Mouse (Mus musculus): ENCODE measurements at regions not wholly inside any gene's neighbourhood (a gene's known extent, or its start where the extent isn't known, plus 50 kb on each side); places are given as distances from the start of the nearest gene placed in this dataset.

DNA sequence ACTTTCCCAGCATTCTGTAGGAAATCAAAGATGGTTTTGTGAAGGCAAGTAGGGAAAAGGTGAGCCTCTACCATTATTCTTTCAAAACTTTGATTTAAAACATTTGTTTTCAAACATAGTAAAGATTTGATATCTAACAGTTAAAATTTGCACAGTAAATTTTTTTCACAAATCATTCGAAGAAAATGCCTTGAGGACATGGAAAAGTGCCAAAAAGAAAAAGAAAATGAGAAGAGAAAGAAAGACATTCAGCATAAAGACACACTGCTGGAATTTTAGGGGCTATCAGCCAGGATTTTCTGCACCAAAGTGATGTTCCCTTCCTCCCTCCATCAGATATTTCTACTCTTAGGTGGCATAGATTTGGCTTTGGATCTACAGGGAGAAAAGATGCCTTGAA is 90.2 kb downstream of the Rdh14 start:
- H3ac ChIP-seq (ENCODE audit: control insufficient read depth, insufficient read length, low read depth) = no peak overlapping the region
- TF ChIP-seq MYOG (IDR thresholded peaks at IDR 0.05; ENCODE audit: control insufficient read depth, extremely low read depth, insufficient read length) (no peak), USF1 (IDR thresholded peaks at IDR 0.05; ENCODE audit: low read depth) (no peak), CEBPB (IDR thresholded peaks at IDR 0.05; ENCODE audit: low read depth) (no peak), CTCF (IDR thresholded peaks at IDR 0.05; ENCODE audit: control insufficient read depth, insufficient read depth, insufficient read length) (no peak), FOSL1 (IDR thresholded peaks at IDR 0.05; ENCODE audit: insufficient read depth, low read length, poor library complexity, severe bottlenecking) (no peak), MYOD1 (IDR thresholded peaks at IDR 0.05; ENCODE audit: control insufficient read depth, insufficient read length, low read depth) (no peak), MAX (IDR thresholded peaks at IDR 0.05) (no peak)
- H3K36me3 ChIP-seq (ENCODE audit: control insufficient read depth, insufficient read depth) = no peaks in the 10 kb centered on the region
- no peaks in the 10 kb centered on the region for H3K79me3 ChIP-seq (ENCODE audit: low read depth)
- H3K27me3 ChIP-seq (ENCODE audit: control insufficient read depth, insufficient read depth, insufficient read length) = no peaks in the 10 kb centered on the region
- no peaks in the 10 kb centered on the region for H3K79me2 ChIP-seq (ENCODE audit: control insufficient read depth, insufficient read depth)
- H3K4me3 ChIP-seq (ENCODE audit: insufficient read depth, poor library complexity, severe bottlenecking) = no peak overlapping the region

DNA sequence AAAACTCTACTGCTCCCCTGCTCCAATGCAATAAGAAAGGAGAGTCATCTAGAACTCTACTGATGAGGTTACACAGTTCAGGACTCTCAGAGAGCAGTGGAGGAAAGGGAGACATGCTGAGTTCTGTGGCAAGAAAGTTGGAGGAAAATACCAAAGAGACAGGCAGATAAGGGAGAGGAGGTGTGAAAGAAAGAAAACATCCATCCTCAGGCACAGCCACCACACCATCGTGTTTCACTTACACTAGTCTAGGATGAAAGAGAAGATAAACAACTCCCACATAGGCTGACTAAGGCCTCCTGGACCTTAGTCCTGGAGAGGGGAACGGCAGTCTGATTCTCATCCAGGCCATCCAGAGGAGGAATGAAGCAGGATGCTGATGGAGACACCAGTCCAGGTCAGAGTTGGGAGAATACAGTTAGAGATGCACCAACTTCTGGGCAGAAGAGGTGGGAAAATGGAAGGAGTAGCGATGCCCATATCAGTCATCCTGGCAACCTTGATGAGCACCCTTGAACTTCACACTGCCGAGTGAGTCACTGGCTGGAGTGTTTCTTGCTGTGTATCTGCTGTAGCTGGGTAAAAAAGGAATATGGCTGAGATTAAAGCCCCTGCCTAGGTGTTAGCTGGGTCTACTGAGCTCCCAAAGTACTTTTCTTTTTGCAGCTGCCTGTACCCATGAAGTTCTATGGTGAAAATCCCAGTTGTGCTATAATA is 91.9 kb downstream of the Rdh14 start:
- H3K4me3 ChIP-seq (ENCODE audit: insufficient read depth, poor library complexity, severe bottlenecking) = no peak overlapping the region
- H3K36me3 ChIP-seq (ENCODE audit: control insufficient read depth, insufficient read depth) = no peaks in the 10 kb centered on the region

DNA sequence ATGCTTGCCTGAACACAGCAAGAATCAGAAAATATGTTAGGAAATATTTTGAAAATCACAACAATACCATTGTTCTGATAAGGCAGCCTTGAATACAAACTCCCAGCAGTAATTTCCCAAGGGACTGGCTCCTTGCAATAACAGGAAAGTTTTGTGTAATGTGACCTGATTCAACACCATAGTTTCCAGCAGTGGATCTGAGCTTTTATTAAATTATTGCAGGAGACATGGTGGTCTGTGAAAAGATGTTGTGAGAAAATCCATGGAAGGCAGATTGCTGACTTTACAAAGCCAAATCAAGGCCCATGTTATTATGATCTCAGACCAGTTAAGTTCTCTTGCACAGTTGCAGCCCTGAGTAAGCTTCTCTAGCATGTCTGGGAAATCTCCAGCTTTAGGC is 116.1 kb downstream of the Rdh14 start:
- no peaks in the 10 kb centered on the region for H3K36me3 ChIP-seq (ENCODE audit: control insufficient read depth, insufficient read depth)
- TF ChIP-seq MAX (IDR thresholded peaks at IDR 0.05) = no peak
- TF ChIP-seq CEBPB (IDR thresholded peaks at IDR 0.05; ENCODE audit: low read depth) = no peak
- TF ChIP-seq USF1 (IDR thresholded peaks at IDR 0.05; ENCODE audit: low read depth) = no peak
- no peak for TF ChIP-seq MYOG (IDR thresholded peaks at IDR 0.05; ENCODE audit: control insufficient read depth, extremely low read depth, insufficient read length)
- TF ChIP-seq CTCF (IDR thresholded peaks at IDR 0.05; ENCODE audit: control insufficient read depth, insufficient read depth, insufficient read length) = no peak
- TF ChIP-seq MYOD1 (IDR thresholded peaks at IDR 0.05; ENCODE audit: control insufficient read depth, insufficient read length, low read depth) = no peak
- TF ChIP-seq FOSL1 (IDR thresholded peaks at IDR 0.05; ENCODE audit: insufficient read depth, low read length, poor library complexity, severe bottlenecking) = no peak
- H3K27me3 ChIP-seq (ENCODE audit: control insufficient read depth, insufficient read depth, insufficient read length) = no peaks in the 10 kb centered on the region
- no peaks in the 10 kb centered on the region for H3K79me2 ChIP-seq (ENCODE audit: control insufficient read depth, insufficient read depth)
- H3ac ChIP-seq (ENCODE audit: control insufficient read depth, insufficient read length, low read depth) = no peak overlapping the region
- no peak overlapping the region for H3K4me3 ChIP-seq (ENCODE audit: insufficient read depth, poor library complexity, severe bottlenecking)
- H3K79me3 ChIP-seq (ENCODE audit: low read depth) = no peaks in the 10 kb centered on the region

More for the DNA sequence above, 91.9 kb downstream of the Rdh14 start:
- Histone ChIP-seq H3K79me3 (ENCODE audit: low read depth) (no peaks in the 10 kb centered on the region), H3K79me2 (ENCODE audit: control insufficient read depth, insufficient read depth) (no peaks in the 10 kb centered on the region), H3K27me3 (ENCODE audit: control insufficient read depth, insufficient read depth, insufficient read length) (no peaks in the 10 kb centered on the region), H3ac (ENCODE audit: control insufficient read depth, insufficient read length, low read depth) (no peak overlapping the region)
- no peak for TF ChIP-seq MYOG (IDR thresholded peaks at IDR 0.05; ENCODE audit: control insufficient read depth, extremely low read depth, insufficient read length)
- TF ChIP-seq CTCF (IDR thresholded peaks at IDR 0.05; ENCODE audit: control insufficient read depth, insufficient read depth, insufficient read length) = no peak
- no peak for TF ChIP-seq USF1 (IDR thresholded peaks at IDR 0.05; ENCODE audit: low read depth)
- no peak for TF ChIP-seq FOSL1 (IDR thresholded peaks at IDR 0.05; ENCODE audit: insufficient read depth, low read length, poor library complexity, severe bottlenecking)
- TF ChIP-seq MYOD1 (IDR thresholded peaks at IDR 0.05; ENCODE audit: control insufficient read depth, insufficient read length, low read depth) = no peak
- TF ChIP-seq CEBPB (IDR thresholded peaks at IDR 0.05; ENCODE audit: low read depth) = no peak
- TF ChIP-seq MAX (IDR thresholded peaks at IDR 0.05) = no peak

DNA sequence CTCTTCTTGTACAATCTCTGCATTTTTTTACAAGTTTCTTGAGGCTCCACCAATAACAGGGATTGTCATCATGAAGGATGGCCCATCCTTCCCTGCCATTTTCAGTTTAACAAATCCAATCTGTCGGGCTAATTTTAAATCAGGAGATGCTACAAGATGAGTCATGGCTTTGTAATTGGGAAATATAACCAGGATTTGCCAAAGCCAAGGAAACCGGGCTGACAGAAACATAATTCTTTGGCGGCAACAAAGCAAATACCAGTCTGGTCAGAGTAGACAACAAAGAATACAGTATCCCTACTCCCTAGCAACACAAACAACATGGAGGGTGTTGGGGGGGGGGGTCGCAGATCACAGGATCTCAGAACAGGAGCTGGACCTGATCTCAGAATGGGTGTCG is 123.0 kb downstream of the Rdh14 start:
- no peak overlapping the region for H3K4me3 ChIP-seq (ENCODE audit: insufficient read depth, poor library complexity, severe bottlenecking)
- no peaks in the 10 kb centered on the region for H3K36me3 ChIP-seq (ENCODE audit: control insufficient read depth, insufficient read depth)
- H3K79me3 ChIP-seq (ENCODE audit: low read depth) = no peaks in the 10 kb centered on the region
- H3K79me2 ChIP-seq (ENCODE audit: control insufficient read depth, insufficient read depth) = no peaks in the 10 kb centered on the region
- H3K27me3 ChIP-seq (ENCODE audit: control insufficient read depth, insufficient read depth, insufficient read length) = no peaks in the 10 kb centered on the region
- no peak for TF ChIP-seq CTCF (IDR thresholded peaks at IDR 0.05; ENCODE audit: control insufficient read depth, insufficient read depth, insufficient read length)
- TF ChIP-seq CEBPB (IDR thresholded peaks at IDR 0.05; ENCODE audit: low read depth) = peak; percentile 82
- TF ChIP-seq FOSL1 (IDR thresholded peaks at IDR 0.05; ENCODE audit: insufficient read depth, low read length, poor library complexity, severe bottlenecking) = peak; percentile 47
- TF ChIP-seq USF1 (IDR thresholded peaks at IDR 0.05; ENCODE audit: low read depth) = no peak
- TF ChIP-seq MYOG (IDR thresholded peaks at IDR 0.05; ENCODE audit: control insufficient read depth, extremely low read depth, insufficient read length) = no peak
- no peak for TF ChIP-seq MAX (IDR thresholded peaks at IDR 0.05)
- no peak for TF ChIP-seq MYOD1 (IDR thresholded peaks at IDR 0.05; ENCODE audit: control insufficient read depth, insufficient read length, low read depth)
- H3ac ChIP-seq (ENCODE audit: control insufficient read depth, insufficient read length, low read depth) = no peak overlapping the region

DNA sequence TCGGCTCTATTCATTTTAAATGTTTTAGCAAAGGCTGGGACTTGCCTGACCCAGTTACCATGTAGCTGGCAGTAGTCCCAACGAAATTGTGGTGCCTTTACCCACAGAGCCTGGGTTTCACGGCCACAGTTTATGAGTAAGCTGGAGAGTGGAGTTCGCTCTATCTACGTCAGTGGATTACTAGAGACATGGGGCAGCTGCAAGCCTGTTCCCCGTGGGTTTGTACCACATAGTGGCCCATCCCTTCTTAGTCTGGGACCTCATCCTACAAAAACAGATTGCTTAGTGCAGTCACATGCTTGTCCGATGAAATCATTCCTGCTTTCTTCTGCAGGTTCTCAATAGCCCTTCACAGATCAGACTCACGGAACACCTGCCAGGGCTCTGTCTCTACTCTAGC is 123.7 kb downstream of the Rdh14 start:
- Histone ChIP-seq H3K36me3 (ENCODE audit: control insufficient read depth, insufficient read depth) (no peaks in the 10 kb centered on the region), H3K4me3 (ENCODE audit: insufficient read depth, poor library complexity, severe bottlenecking) (no peak overlapping the region), H3K27me3 (ENCODE audit: control insufficient read depth, insufficient read depth, insufficient read length) (no peaks in the 10 kb centered on the region), H3K79me3 (ENCODE audit: low read depth) (no peaks in the 10 kb centered on the region), H3K79me2 (ENCODE audit: control insufficient read depth, insufficient read depth) (no peaks in the 10 kb centered on the region), H3ac (ENCODE audit: control insufficient read depth, insufficient read length, low read depth) (no peak overlapping the region)
- TF ChIP-seq MYOD1 (IDR thresholded peaks at IDR 0.05; ENCODE audit: control insufficient read depth, insufficient read length, low read depth) = peak; percentile 92
- no peak for TF ChIP-seq MAX (IDR thresholded peaks at IDR 0.05)
- TF ChIP-seq CTCF (IDR thresholded peaks at IDR 0.05; ENCODE audit: control insufficient read depth, insufficient read depth, insufficient read length) = no peak
- peak; percentile 48 for TF ChIP-seq FOSL1 (IDR thresholded peaks at IDR 0.05; ENCODE audit: insufficient read depth, low read length, poor library complexity, severe bottlenecking)
- TF ChIP-seq USF1 (IDR thresholded peaks at IDR 0.05; ENCODE audit: low read depth) = peak; percentile 65
- TF ChIP-seq CEBPB (IDR thresholded peaks at IDR 0.05; ENCODE audit: low read depth) = peak; percentile 68
- TF ChIP-seq MYOG (IDR thresholded peaks at IDR 0.05; ENCODE audit: control insufficient read depth, extremely low read depth, insufficient read length) = no peak

Measured in C2C12 (cell line).